Mouse (Mus musculus): Measurements from ENCODE around the gene Zglp1. TPM values are rescaled to one million over a fixed set of nuclear protein-coding genes. Genes with fewer than 3 reads are reported as not detected.

Zglp1 gene
- polyA plus RNA-seq, 1 experiment from 2014 or later, result 0.63 TPM

MicroRNA genes within 50 kb of the gene (microRNA counts, 519-probe panel; counts per million panel counts)
- microRNA mmu-miR-1900, result 3,615 counts per million, percentile 73 among the panel's probes with 10 or more counts

Small RNAs within 50 kb of the gene (microRNA-seq; reads per million reads assigned to microRNA genes)
- gene Mir1900, result not detected
- gene Mir7082, result not detected

Other genes starting within 250 kb of the Zglp1 start
- not detected in 2 replicates for gene Rdh8, start 248.6 kb downstream of the Zglp1 start, polyA plus RNA-seq (2015; fragmentation: Nextera tagmentation; extraction: Ambion mirVana)
- gene A230050P20Rik, start 198.5 kb downstream of the Zglp1 start, polyA plus RNA-seq (2015; fragmentation: Nextera tagmentation; extraction: Ambion mirVana), result 5.0 and 7.0 TPM in 2 replicates
- gene Angptl6, start 187.4 kb downstream of the Zglp1 start, polyA plus RNA-seq (2015; fragmentation: Nextera tagmentation; extraction: Ambion mirVana), result 9.1 and 10.6 TPM in 2 replicates
- gene Ppan, start 178.9 kb downstream of the Zglp1 start, polyA plus RNA-seq (2015; fragmentation: Nextera tagmentation; extraction: Ambion mirVana), result 55.0 and 61.3 TPM in 2 replicates
- 178 and 180 TPM in 2 replicates for gene Eif3g, start 168.5 kb downstream of the Zglp1 start, polyA plus RNA-seq (2015; fragmentation: Nextera tagmentation; extraction: Ambion mirVana)
- 54.5 and 59.1 TPM in 2 replicates for gene Dnmt1, start 107.2 kb downstream of the Zglp1 start, polyA plus RNA-seq (2015; fragmentation: Nextera tagmentation; extraction: Ambion mirVana)
- gene S1pr2, start 90.3 kb downstream of the Zglp1 start, polyA plus RNA-seq (2015; fragmentation: Nextera tagmentation; extraction: Ambion mirVana), result 4.2 and 4.8 TPM in 2 replicates
- 62.1 and 66.9 TPM in 2 replicates for gene Mrpl4, start 64.4 kb downstream of the Zglp1 start, polyA plus RNA-seq (2015; fragmentation: Nextera tagmentation; extraction: Ambion mirVana)
- gene Icam1, start 51.1 kb downstream of the Zglp1 start, polyA plus RNA-seq (2015; fragmentation: Nextera tagmentation; extraction: Ambion mirVana), result 10.2 and 11.3 TPM in 2 replicates
- 195 and 201 TPM in 2 replicates for gene Icam4, start 37.7 kb downstream of the Zglp1 start, polyA plus RNA-seq (2015; fragmentation: Nextera tagmentation; extraction: Ambion mirVana)
- gene Icam5, start 35.0 kb downstream of the Zglp1 start, polyA plus RNA-seq (2015; fragmentation: Nextera tagmentation; extraction: Ambion mirVana), result 0.25 and 0.43 TPM in 2 replicates
- 0.18 and 0.50 TPM in 2 replicates for gene Gm49373, start 6.0 kb upstream of the Zglp1 start, polyA plus RNA-seq (2015; fragmentation: Nextera tagmentation; extraction: Ambion mirVana)
- gene Fdx1l, start 6.5 kb upstream of the Zglp1 start, polyA plus RNA-seq (2015; fragmentation: Nextera tagmentation; extraction: Ambion mirVana), result 29.1 and 31.1 TPM in 2 replicates
- gene Gm38431, start 24.9 kb upstream of the Zglp1 start, polyA plus RNA-seq (2015; fragmentation: Nextera tagmentation; extraction: Ambion mirVana), result 1.9 and 2.4 TPM in 2 replicates
- gene Raver1, start 24.9 kb upstream of the Zglp1 start, polyA plus RNA-seq (2015; fragmentation: Nextera tagmentation; extraction: Ambion mirVana), result 21.7 and 23.4 TPM in 2 replicates
- gene Tyk2, start 64.2 kb upstream of the Zglp1 start, polyA plus RNA-seq (2015; fragmentation: Nextera tagmentation; extraction: Ambion mirVana), result 7.4 and 8.8 TPM in 2 replicates
- 115 and 122 TPM in 2 replicates for gene Cdc37, start 82.9 kb upstream of the Zglp1 start, polyA plus RNA-seq (2015; fragmentation: Nextera tagmentation; extraction: Ambion mirVana)
- gene Pde4a, start 98.6 kb upstream of the Zglp1 start, polyA plus RNA-seq (2015; fragmentation: Nextera tagmentation; extraction: Ambion mirVana), result 1.7 and 1.8 TPM in 2 replicates
- 27.9 and 30.5 TPM in 2 replicates for gene Keap1, start 172.3 kb upstream of the Zglp1 start, polyA plus RNA-seq (2015; fragmentation: Nextera tagmentation; extraction: Ambion mirVana)
- gene S1pr5, start 181.3 kb upstream of the Zglp1 start, polyA plus RNA-seq (2015; fragmentation: Nextera tagmentation; extraction: Ambion mirVana), result 0.06 and 0.07 TPM in 2 replicates
- gene Atg4d, start 198.2 kb upstream of the Zglp1 start, polyA plus RNA-seq (2015; fragmentation: Nextera tagmentation; extraction: Ambion mirVana), result 97.2 and 118 TPM in 2 replicates
- 6.0 and 6.7 TPM in 2 replicates for gene Kri1, start 220.9 kb upstream of the Zglp1 start, polyA plus RNA-seq (2015; fragmentation: Nextera tagmentation; extraction: Ambion mirVana)
- 129 and 144 TPM in 2 replicates for gene Cdkn2d, start 224.3 kb upstream of the Zglp1 start, polyA plus RNA-seq (2015; fragmentation: Nextera tagmentation; extraction: Ambion mirVana)
- gene Ap1m2, start 245.2 kb upstream of the Zglp1 start, polyA plus RNA-seq (2015; fragmentation: Nextera tagmentation; extraction: Ambion mirVana), result 0.28 and 0.68 TPM in 2 replicates

Data from liver, embryonic 15.5 days (tissue).